Mouse (Mus musculus): ENCODE measurements around the gene Coa4. TPM values are rescaled to one million over a fixed set of nuclear protein-coding genes. Genes with fewer than 3 reads are reported as not detected.

Coa4 gene
- polyA plus RNA-seq, 1 experiment from 2014 or later, result 18.4 TPM

DNA sequence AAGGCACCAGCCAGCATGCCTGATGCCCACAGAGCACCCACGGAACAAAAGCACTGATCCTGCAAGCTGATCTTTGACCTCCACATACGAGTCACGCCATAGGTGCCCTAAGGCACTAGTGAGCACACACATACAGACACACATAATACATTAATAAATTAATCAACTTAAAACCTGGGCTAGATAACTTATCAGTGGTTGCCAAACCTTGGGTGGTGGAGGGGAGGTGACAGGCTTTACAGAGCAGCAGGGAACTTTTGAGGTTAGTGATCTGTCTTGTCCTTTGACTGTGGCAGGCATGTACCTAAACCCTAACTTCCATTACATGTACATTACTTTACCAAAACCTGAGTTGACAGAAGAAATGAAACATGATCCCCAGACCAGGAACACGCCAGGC is 22.5 kb downstream of the Coa4 start:
- no peak for DNase-seq (ENCODE audit: low spot score)

DNA sequence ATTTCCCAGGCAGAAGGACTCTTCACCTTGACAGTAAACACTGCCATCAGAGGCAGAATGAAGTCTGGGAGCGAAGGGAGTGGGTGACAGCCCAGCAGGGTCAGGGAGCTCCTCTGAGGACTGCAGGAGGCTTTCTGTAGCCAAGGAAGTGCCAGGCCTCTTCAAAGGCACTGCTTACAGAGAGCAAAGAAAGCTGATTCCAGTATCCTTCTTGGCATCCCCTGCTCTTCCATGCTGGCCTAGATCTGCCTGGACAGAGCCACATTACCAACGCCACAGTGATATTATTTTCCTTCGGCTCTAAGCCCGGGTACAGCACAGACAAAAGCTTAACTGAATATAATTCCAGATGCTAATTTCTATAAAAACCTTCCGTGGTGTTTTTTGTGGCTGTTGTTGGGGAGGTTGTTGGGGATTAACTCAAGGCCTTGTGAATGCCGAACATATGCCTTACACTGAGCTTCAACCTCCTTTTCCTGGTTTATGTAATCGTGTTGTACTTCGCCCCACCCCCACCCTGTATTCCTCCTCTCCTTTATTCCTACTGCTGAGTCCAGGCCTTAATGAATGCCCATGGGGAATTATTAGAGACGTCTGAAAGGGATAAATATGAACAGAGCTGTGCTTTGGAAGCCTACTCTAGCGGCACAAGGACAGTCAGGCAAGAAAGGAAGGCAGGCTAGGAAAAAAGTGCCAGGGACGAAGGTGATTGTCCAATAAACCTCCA is 25.2 kb downstream of the Coa4 start:
- no peak for DNase-seq (ENCODE audit: low spot score)

- peak; percentile 6 for DNase-seq (ENCODE audit: low spot score)
These were observed 30.4 kb downstream of the Coa4 start for GRCm38 (mm10) chr7:100567238-100567637.

- no peak for DNase-seq (ENCODE audit: low spot score)
These were observed 33.0 kb downstream of the Coa4 start for GRCm38 (mm10) chr7:100569907-100570306.

- no peak for DNase-seq (ENCODE audit: low spot score)
These were observed 34.3 kb downstream of the Coa4 start for GRCm38 (mm10) chr7:100570930-100571715.

DNA sequence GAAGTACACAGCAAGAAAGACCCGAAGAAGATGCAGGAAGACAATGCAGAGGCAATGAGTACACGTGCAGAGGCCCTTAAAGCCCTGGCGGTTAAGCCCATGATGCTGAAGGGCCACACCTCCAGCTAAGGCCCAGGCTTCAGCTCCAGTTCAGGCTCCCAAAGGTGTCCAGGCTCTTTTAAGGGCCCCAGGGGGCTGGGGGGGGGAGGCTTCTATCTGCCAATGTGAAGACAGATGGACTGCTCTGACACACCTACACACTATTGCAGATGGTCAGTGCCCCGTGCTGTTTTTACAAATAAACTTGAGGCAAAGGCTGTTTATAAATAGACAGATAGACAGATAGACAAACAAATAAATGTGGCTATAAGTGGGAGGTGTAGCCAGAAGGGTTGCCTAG is 35.2 kb downstream of the Coa4 start:
- DNase-seq (ENCODE audit: low spot score), result no peak

GRCm38 (mm10) chr7:100572704-100573103 is 35.8 kb downstream of the Coa4 start:
- DNase-seq (ENCODE audit: low spot score), result no peak

- no peak for DNase-seq (ENCODE audit: low spot score)
These were observed 41.9 kb downstream of the Coa4 start for GRCm38 (mm10) chr7:100578794-100579193.

DNA sequence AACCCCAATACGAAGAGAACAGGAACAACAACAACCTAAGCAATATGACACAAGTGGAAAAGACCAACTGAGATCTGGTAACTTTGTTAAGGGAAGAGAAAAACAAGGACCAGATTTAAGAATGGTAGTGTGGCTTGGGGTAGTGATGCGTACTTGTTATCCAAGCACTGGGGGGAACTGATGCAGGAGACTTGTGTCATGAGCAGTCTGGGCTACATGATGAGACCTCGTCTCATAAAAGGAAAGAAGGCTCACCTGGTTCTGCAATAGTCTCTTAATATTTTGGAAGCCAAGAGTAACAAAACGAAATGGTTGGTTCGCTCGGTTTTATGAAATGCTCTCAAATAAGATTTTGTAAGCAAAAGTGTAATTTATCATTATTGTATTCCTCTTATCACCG is 45.4 kb downstream of the Coa4 start:
- DNase-seq (ENCODE audit: low spot score), result no peak

- peak; percentile 86 for DNase-seq (ENCODE audit: low spot score)
These were observed 45.9 kb downstream of the Coa4 start for GRCm38 (mm10) chr7:100582727-100583236.

- peak; percentile 9 for DNase-seq (ENCODE audit: low spot score)
These were observed 52.9 kb downstream of the Coa4 start for GRCm38 (mm10) chr7:100589816-100590215.

Other genes starting within 250 kb of the Coa4 start
- gene C2cd3, start 164.8 kb upstream of the Coa4 start, polyA plus RNA-seq (2015; fragmentation: Nextera tagmentation; extraction: Ambion mirVana), result 20.5 and 20.6 TPM in 2 replicates
- 41.5 and 48.4 TPM in 2 replicates for gene Ppme1, start 164.8 kb upstream of the Coa4 start, polyA plus RNA-seq (2015; fragmentation: Nextera tagmentation; extraction: Ambion mirVana)
- 0.12 and 0.14 TPM in 2 replicates for gene Ucp3, start 64.1 kb upstream of the Coa4 start, polyA plus RNA-seq (2015; fragmentation: Nextera tagmentation; extraction: Ambion mirVana)
- gene Ucp2, start 43.7 kb upstream of the Coa4 start, polyA plus RNA-seq (2015; fragmentation: Nextera tagmentation; extraction: Ambion mirVana), result 803 and 920 TPM in 2 replicates
- gene Dnajb13, start 22.1 kb upstream of the Coa4 start, polyA plus RNA-seq (2015; fragmentation: Nextera tagmentation; extraction: Ambion mirVana), result 1.7 TPM in 2 replicates
- gene Rab6a, start 70.3 kb downstream of the Coa4 start, polyA plus RNA-seq (2015; fragmentation: Nextera tagmentation; extraction: Ambion mirVana), result 44.4 and 47.4 TPM in 2 replicates
- gene Mrpl48, start 71.2 kb downstream of the Coa4 start, polyA plus RNA-seq (2015; fragmentation: Nextera tagmentation; extraction: Ambion mirVana), result 102 TPM in 2 replicates
- gene Plekhb1, start 125.3 kb downstream of the Coa4 start, polyA plus RNA-seq (2015; fragmentation: Nextera tagmentation; extraction: Ambion mirVana), result 5.8 and 7.1 TPM in 2 replicates
- gene Fam168a, start 169.6 kb downstream of the Coa4 start, polyA plus RNA-seq (2015; fragmentation: Nextera tagmentation; extraction: Ambion mirVana), result 17.2 and 19.2 TPM in 2 replicates

Measured in thymus, postnatal 0 days (tissue).